Mouse (Mus musculus) MEL (cell line): ENCODE measurements at regions not wholly inside any gene's neighbourhood (a gene's known extent, or its start where the extent isn't known, plus 50 kb on each side); places are given as distances from the start of the nearest gene placed in this dataset.

Experiments used
- DNase-seq: peaks from one replicate; pipeline ENCODE4 v3.0.0; 2011; ENCODE audit warnings: low read depth, low spot score
- H3K27ac ChIP-seq: 2 replicates; pipeline ENCODE4 v1.5.1; 2012; ENCODE audit warnings: low read depth, mild to moderate bottlenecking, control low read depth, low read length, moderate library complexity; ENCODE audit not compliant: control insufficient read depth
- H3K27me3 ChIP-seq, 2 experiments: fragments of 150-350 bp in 1 of 2; sonication (generic) in 1 of 2; 2 replicates each; pipeline ENCODE4 v1.6.1; 2012; ENCODE audit warnings: low read length in 2 of 2, mild to moderate bottlenecking in 2 of 2, improper control_type of control experiment in 1 of 2, moderate library complexity in 1 of 2; ENCODE audit not compliant: insufficient read depth in 2 of 2, control insufficient read depth in 1 of 2
- H3K36me3 ChIP-seq, 2 experiments: 2 replicates each; pipeline ENCODE4 v1.6.1; 2012 to 2014; ENCODE audit warnings: low read length in 2 of 2, improper control_type of control experiment in 1 of 2, inconsistent platforms in 1 of 2, mild to moderate bottlenecking in 1 of 2; ENCODE audit not compliant: insufficient read depth in 2 of 2, control insufficient read depth in 1 of 2
- H3K4me1 ChIP-seq, 2 experiments: fragments of 150-350 bp in 1 of 2; sonication (generic) in 1 of 2; 2 replicates each; pipeline ENCODE4 v1.6.1; 2012; ENCODE audit warnings: low read length in 2 of 2, improper control_type of control experiment in 1 of 2, mild to moderate bottlenecking in 1 of 2; ENCODE audit not compliant: insufficient read depth in 2 of 2, control insufficient read depth in 1 of 2
- H3K4me3 ChIP-seq, 2 experiments: fragments of 150-350 bp in 1 of 2; sonication (generic) in 1 of 2; 2 replicates each; pipeline ENCODE4 v1.5.1; 2012; ENCODE audit warnings: low read depth in 2 of 2, low read length in 2 of 2, mild to moderate bottlenecking in 2 of 2, moderate library complexity in 2 of 2, control low read depth in 1 of 2, improper control_type of control experiment in 1 of 2; ENCODE audit not compliant: control insufficient read depth in 1 of 2, insufficient read depth in 1 of 2
- H3K79me2 ChIP-seq: 2 replicates; pipeline ENCODE4 v1.6.1; 2012; ENCODE audit warnings: mild to moderate bottlenecking, low read length, moderate library complexity; ENCODE audit not compliant: control insufficient read depth, poor library complexity, insufficient read depth
- H3K9ac ChIP-seq: 2 replicates; pipeline ENCODE4 v1.6.1; 2012; ENCODE audit warnings: low read depth, mild to moderate bottlenecking, control low read depth, low read length, moderate library complexity; ENCODE audit not compliant: control insufficient read depth, poor library complexity, severe bottlenecking
- H3K9me3 ChIP-seq: fragments of 150-350 bp; sonication (generic); replicated peaks from 2 replicates; pipeline ENCODE4 v1.6.1; 2012; ENCODE audit warnings: mild to moderate bottlenecking, low read length, improper control_type of control experiment, moderate library complexity; ENCODE audit not compliant: insufficient read depth
- CHD1 ChIP-seq: IDR thresholded peaks from 2 replicates; pipeline ENCODE4 v1.6.1; 2012; ENCODE audit warnings: low read depth, mild to moderate bottlenecking, inconsistent platforms, low read length, improper control_type of control experiment
- ELF1 ChIP-seq: IDR thresholded peaks from 2 replicates; pipeline ENCODE4 v1.6.1; 2014; ENCODE audit warnings: low read depth, mild to moderate bottlenecking, inconsistent platforms, low read length, improper control_type of control experiment, moderate library complexity
- EP300 ChIP-seq, 2 experiments: IDR thresholded peaks; 2 replicates each; pipeline ENCODE4 v1.6.1; 2011; ENCODE audit warnings: improper control_type of control experiment in 2 of 2, low read length in 2 of 2, low read depth in 1 of 2, mild to moderate bottlenecking in 1 of 2
- KAT2A ChIP-seq: conservative IDR thresholded peaks from 2 replicates; pipeline ENCODE4 v1.6.1; 2012; ENCODE audit warnings: low read depth, low read length, improper control_type of control experiment, inconsistent platforms
- MAX ChIP-seq: IDR thresholded peaks from 2 replicates; pipeline ENCODE4 v1.6.1; 2011; ENCODE audit warnings: low read length, improper control_type of control experiment
- MEF2A ChIP-seq: IDR thresholded peaks from 2 replicates; pipeline ENCODE4 v1.6.1; 2014; ENCODE audit warnings: low read depth, mild to moderate bottlenecking, inconsistent platforms, low read length, improper control_type of control experiment; ENCODE audit not compliant: poor library complexity, insufficient replicate concordance, severe bottlenecking; ENCODE audit errors: extremely low read depth
- NELFE ChIP-seq: IDR thresholded peaks from 2 replicates; pipeline ENCODE4 v1.6.1; 2011; ENCODE audit warnings: low read depth, low read length, improper control_type of control experiment
- RCOR1 ChIP-seq: IDR thresholded peaks from 2 replicates; pipeline ENCODE4 v1.6.1; 2012; ENCODE audit warnings: low read depth, mild to moderate bottlenecking, inconsistent platforms, low read length, improper control_type of control experiment
- TAL1 ChIP-seq: IDR thresholded peaks from 2 replicates; pipeline ENCODE4 v1.6.1; 2012; ENCODE audit warnings: mild to moderate bottlenecking, inconsistent platforms, low read length, moderate library complexity, mixed read lengths
- TBP ChIP-seq: IDR thresholded peaks from 2 replicates; pipeline ENCODE4 v1.8.0; 2011; ENCODE audit warnings: low read depth, low read length, improper control_type of control experiment
- USF2 ChIP-seq, 2 experiments: IDR thresholded peaks; 2 replicates each; pipeline ENCODE4 v1.6.1; 2011 to 2012; ENCODE audit warnings: improper control_type of control experiment in 2 of 2, low read length in 2 of 2, borderline replicate concordance in 1 of 2, inconsistent platforms in 1 of 2, low read depth in 1 of 2, mild to moderate bottlenecking in 1 of 2; ENCODE audit not compliant: insufficient read depth in 1 of 2
- ZKSCAN1 ChIP-seq: IDR thresholded peaks from 2 replicates; pipeline ENCODE4 v1.6.1; 2012; ENCODE audit warnings: low read depth, mild to moderate bottlenecking, inconsistent platforms, low read length, improper control_type of control experiment, moderate library complexity

GRCm38 (mm10) chr2:167859575-167859974 lies 72.3 kb upstream of the Ptpn1 start:
- no peaks in the 10 kb centered on the region for H3K36me3 ChIP-seq
- no peak for TF ChIP-seq MAX
- TF ChIP-seq EP300 (IDR thresholded peaks at IDR 0.05; ENCODE audit: low read depth in 1 of 2, low read length in 2 of 2) = no peak
- TF ChIP-seq MEF2A = no peak
- TF ChIP-seq TBP = no peak
- TF ChIP-seq, all 39 proteins: peak for 0
- Histone ChIP-seq H3K27ac (no peak overlapping the region), H3K9me3 (no peaks in the 10 kb centered on the region), H3K27me3 (peaks cover 0 to 6% of the 10 kb centered on the region in 2 experiments; a peak in 2 of 4 replicates), H3K9ac (no peak overlapping the region), H3K79me2 (no peaks in the 10 kb centered on the region), H3K4me3 (no peak overlapping the region), H3K4me1 (no peaks in the 10 kb centered on the region)
- DNase-seq = no peak

GRCm38 (mm10) chr2:167858346-167858745 lies 73.5 kb upstream of the Ptpn1 start:
- H3K4me1 ChIP-seq = no peaks in the 10 kb centered on the region
- TF ChIP-seq NELFE (no peak), KAT2A (no peak), ZKSCAN1 (no peak)
- DNase-seq = no peak
- H3K27me3 ChIP-seq = peaks cover 0 to 6% of the 10 kb centered on the region in 2 experiments; a peak in 3 of 4 replicates
- no peak overlapping the region for H3K27ac ChIP-seq
- H3K9me3 ChIP-seq = no peaks in the 10 kb centered on the region
- H3K9ac ChIP-seq = no peak overlapping the region
- no peaks in the 10 kb centered on the region for H3K36me3 ChIP-seq
- H3K4me3 ChIP-seq = no peak overlapping the region
- no peaks in the 10 kb centered on the region for H3K79me2 ChIP-seq

- H3K4me3 ChIP-seq = no peak overlapping the region
- H3K27me3 ChIP-seq = peaks cover 0 to 6% of the 10 kb centered on the region in 2 experiments; a peak in 3 of 4 replicates
- H3K4me1 ChIP-seq = no peaks in the 10 kb centered on the region
- no peaks in the 10 kb centered on the region for H3K79me2 ChIP-seq
- no peak for DNase-seq
- TF ChIP-seq TAL1 (no peak), RCOR1 (no peak), MAX (no peak), NELFE (no peak), ZKSCAN1 (no peak), CHD1 (no peak), ELF1 (no peak), USF2 (IDR thresholded peaks at IDR 0.05; ENCODE audit: borderline replicate concordance in 1 of 2, insufficient read depth in 1 of 2, low read depth in 1 of 2, low read length in 2 of 2) (no peak)
- H3K27ac ChIP-seq = no peak overlapping the region
- no peak overlapping the region for H3K9ac ChIP-seq
- H3K36me3 ChIP-seq = no peaks in the 10 kb centered on the region
- no peaks in the 10 kb centered on the region for H3K9me3 ChIP-seq
These were observed 73.9 kb upstream of the Ptpn1 start for GRCm38 (mm10) chr2:167857911-167858310.
